Mouse (Mus musculus) testis, postnatal 10 days (tissue): ENCODE measurements around the gene Exoc3l4.

ENCODE experiments used
- DNase-seq: peaks from one replicate; pipeline ENCODE4 v3.0.0; 2021; ENCODE audit warnings: low spot score

Exoc3l4 gene

GRCm38 (mm10) chr12:111450359-111450758, 33.5 kb downstream of the Exoc3l4 start:
- DNase-seq, result no peak

- DNase-seq, result no peak
Observed at GRCm38 (mm10) chr12:111451561-111451960, 34.7 kb downstream of the Exoc3l4 start.

- no peak for DNase-seq
Observed at GRCm38 (mm10) chr12:111454021-111454420, 37.2 kb downstream of the Exoc3l4 start.

- no peak for DNase-seq
Observed at GRCm38 (mm10) chr12:111454543-111455280, 37.9 kb downstream of the Exoc3l4 start.

GRCm38 (mm10) chr12:111455311-111455846, 38.6 kb downstream of the Exoc3l4 start:
- no peak for DNase-seq

GRCm38 (mm10) chr12:111455860-111456259, 39.0 kb downstream of the Exoc3l4 start:
- no peak for DNase-seq

GRCm38 (mm10) chr12:111457742-111458141, 40.9 kb downstream of the Exoc3l4 start:
- DNase-seq, result no peak

GRCm38 (mm10) chr12:111463570-111463969, 46.8 kb downstream of the Exoc3l4 start:
- DNase-seq, result no peak

GRCm38 (mm10) chr12:111466369-111466768, 49.6 kb downstream of the Exoc3l4 start:
- no peak for DNase-seq

GRCm38 (mm10) chr12:111468206-111468605, 51.4 kb downstream of the Exoc3l4 start:
- no peak for DNase-seq

- DNase-seq, result peak; percentile 83
Observed at GRCm38 (mm10) chr12:111469507-111469906, 52.7 kb downstream of the Exoc3l4 start.

- DNase-seq, result no peak
Observed at GRCm38 (mm10) chr12:111471119-111471518, 54.3 kb downstream of the Exoc3l4 start.

- DNase-seq, result no peak
Observed at GRCm38 (mm10) chr12:111471721-111472120, 54.9 kb downstream of the Exoc3l4 start.

- no peak for DNase-seq
Observed at GRCm38 (mm10) chr12:111472886-111473285, 56.1 kb downstream of the Exoc3l4 start.

GRCm38 (mm10) chr12:111474384-111474783, 57.6 kb downstream of the Exoc3l4 start:
- DNase-seq, result no peak

- DNase-seq, result peak; percentile 72
Observed at GRCm38 (mm10) chr12:111474893-111475643, 58.3 kb downstream of the Exoc3l4 start.

GRCm38 (mm10) chr12:111478924-111479323, 62.1 kb downstream of the Exoc3l4 start:
- no peak for DNase-seq

GRCm38 (mm10) chr12:111479917-111480316, 63.1 kb downstream of the Exoc3l4 start:
- DNase-seq, result peak; percentile 74
